Mouse (Mus musculus) embryonic facial prominence, embryonic 12.5 days (tissue): Measurements from ENCODE around the gene Thpo. TPM values are rescaled to one million over a fixed set of nuclear protein-coding genes. Genes with fewer than 3 reads are reported as not detected.
A peak's percentile ranks its signal among the peaks of the same experiment; 100 is the strongest.

Experiments used
- ATAC-seq: fragments of 200-750 bp; cut with Nextera tagmentation; 2 replicates; pipeline ENCODE4 v1.8.0; 2017; ENCODE audit not compliant: insufficient number of reproducible peaks, insufficient read depth, low FRiP score, low TSS enrichment
- H3K27ac ChIP-seq: fragments of 300-500 bp; sonication (generic); 2 replicates; pipeline ENCODE4 v1.5.1; 2016; ENCODE audit warnings: mild to moderate bottlenecking
- H3K27me3 ChIP-seq: fragments of 300-500 bp; sonication (generic); 2 replicates; pipeline ENCODE4 v1.6.1; 2016; ENCODE audit warnings: mild to moderate bottlenecking, moderate library complexity
- H3K36me3 ChIP-seq: fragments of 300-500 bp; sonication (generic); 2 replicates; pipeline ENCODE4 v1.6.1; 2016; ENCODE audit warnings: mild to moderate bottlenecking
- H3K4me1 ChIP-seq: fragments of 300-500 bp; sonication (generic); 2 replicates; pipeline ENCODE4 v1.6.1; 2016
- H3K4me2 ChIP-seq: fragments of 300-500 bp; sonication (generic); replicated peaks from 2 replicates; pipeline ENCODE4 v1.6.1; 2016; ENCODE audit warnings: mild to moderate bottlenecking, moderate library complexity
- H3K4me3 ChIP-seq: fragments of 300-500 bp; sonication (generic); 2 replicates; pipeline ENCODE4 v1.5.1; 2016; ENCODE audit warnings: mild to moderate bottlenecking
- H3K9ac ChIP-seq: fragments of 300-500 bp; sonication (generic); 2 replicates; pipeline ENCODE4 v1.6.1; 2016; ENCODE audit warnings: mild to moderate bottlenecking, moderate library complexity
- H3K9me3 ChIP-seq: fragments of 300-500 bp; sonication (generic); 2 replicates; pipeline ENCODE4 v1.6.1; 2016; ENCODE audit warnings: mild to moderate bottlenecking, moderate library complexity
- WGBS: fragments of 180-500 bp; shearing (Covaris S2); methylation state at CpG from one replicate; pipeline ENCODE4 v1.1.7; 2016; 5-methylcytosine and 5-hydroxymethylcytosine counted together
- polyA plus RNA-seq: library from polyadenylated mRNA; unstranded; fragments of >200 nt; fragmentation: Nextera tagmentation; extraction: Ambion mirVana; gene quantifications from 2 replicates; pipeline ENCODE4 v1.2.1, GENCODE M21; 2016

Gene Thpo
- polyA plus RNA-seq, 1 experiment from 2014 or later, result 0.96 TPM

- peaks cover 19% of the 10 kb centered on the region for H3K4me1 ChIP-seq
- H3K4me3 ChIP-seq, result no peak overlapping the region
- peaks cover 59% of the 10 kb centered on the region for H3K36me3 ChIP-seq
- no peak overlapping the region for H3K27ac ChIP-seq
- no peak for ATAC-seq
- no peak overlapping the region for H3K9ac ChIP-seq
- no peaks in the 10 kb centered on the region for H3K9me3 ChIP-seq
- WGBS, result 85% methylated on average over 4 of the region's 4 CpGs
- no peak overlapping the region for H3K4me2 ChIP-seq
- H3K27me3 ChIP-seq, result no peaks in the 10 kb centered on the region
Measured at GRCm38 (mm10) chr16:20710810-20711209, 23.5 kb downstream of the Thpo start.

GRCm38 (mm10) chr16:20710370-20710769 lies 23.9 kb downstream of the Thpo start:
- no peak overlapping the region for H3K4me3 ChIP-seq
- H3K27me3 ChIP-seq, result no peaks in the 10 kb centered on the region
- ATAC-seq, result no peak
- H3K27ac ChIP-seq, result no peak overlapping the region
- peaks cover 17% of the 10 kb centered on the region for H3K4me1 ChIP-seq
- no peak overlapping the region for H3K4me2 ChIP-seq
- WGBS, result 94% methylated on average over 11 of the region's 11 CpGs
- peaks cover 62% of the 10 kb centered on the region for H3K36me3 ChIP-seq
- no peaks in the 10 kb centered on the region for H3K9me3 ChIP-seq
- H3K9ac ChIP-seq, result no peak overlapping the region

- Histone ChIP-seq H3K9ac (no peak overlapping the region), H3K4me2 (no peak overlapping the region), H3K27ac (no peak overlapping the region), H3K36me3 (peaks cover 69% of the 10 kb centered on the region), H3K4me3 (no peak overlapping the region), H3K4me1 (peaks cover 5% of the 10 kb centered on the region), H3K27me3 (no peaks in the 10 kb centered on the region), H3K9me3 (no peaks in the 10 kb centered on the region)
- peak; percentile 37; the same call in 1 of the 2 replicates for ATAC-seq
- WGBS, result 78% methylated on average over 19 of the region's 19 CpGs
Measured at GRCm38 (mm10) chr16:20708939-20709734, 25.2 kb downstream of the Thpo start.

- WGBS, result 92% methylated on average over 21 of the region's 21 CpGs
- no peaks in the 10 kb centered on the region for H3K4me1 ChIP-seq
- H3K36me3 ChIP-seq, result peaks cover 68% of the 10 kb centered on the region
- no peak overlapping the region for H3K27ac ChIP-seq
- H3K9ac ChIP-seq, result no peak overlapping the region
- no peak overlapping the region for H3K4me3 ChIP-seq
- H3K27me3 ChIP-seq, result no peaks in the 10 kb centered on the region
- no peak for ATAC-seq
- no peaks in the 10 kb centered on the region for H3K9me3 ChIP-seq
- H3K4me2 ChIP-seq, result no peak overlapping the region
Measured at GRCm38 (mm10) chr16:20708220-20708938, 25.9 kb downstream of the Thpo start.

GRCm38 (mm10) chr16:20706407-20707055 lies 27.8 kb downstream of the Thpo start:
- WGBS, result 90% methylated on average over 2 of the region's 2 CpGs
- Histone ChIP-seq H3K27ac (no peak overlapping the region), H3K9me3 (no peaks in the 10 kb centered on the region), H3K27me3 (no peaks in the 10 kb centered on the region), H3K4me1 (peaks cover 13% of the 10 kb centered on the region), H3K4me2 (no peak overlapping the region), H3K9ac (no peak overlapping the region), H3K36me3 (peaks cover 56% of the 10 kb centered on the region), H3K4me3 (no peak overlapping the region)
- no peak for ATAC-seq

- peaks cover 49% of the 10 kb centered on the region for H3K36me3 ChIP-seq
Measured at GRCm38 (mm10) chr16:20705786-20706185, 28.5 kb downstream of the Thpo start.

GRCm38 (mm10) chr16:20703699-20704400 lies 30.5 kb downstream of the Thpo start:
- Histone ChIP-seq H3K4me3 (no peak overlapping the region), H3K4me1 (peaks cover 17% of the 10 kb centered on the region), H3K4me2 (no peak overlapping the region), H3K9ac (no peak overlapping the region), H3K27ac (no peak overlapping the region), H3K27me3 (no peaks in the 10 kb centered on the region), H3K36me3 (peaks cover 38% of the 10 kb centered on the region), H3K9me3 (no peaks in the 10 kb centered on the region)
- no peak for ATAC-seq
- 93% methylated on average over 6 of the region's 6 CpGs for WGBS

More at GRCm38 (mm10) chr16:20705786-20706185, 28.5 kb downstream of the Thpo start:
- no peak overlapping the region for H3K9ac ChIP-seq
- no peak overlapping the region for H3K27ac ChIP-seq
- 88% methylated on average over 3 of the region's 3 CpGs for WGBS
- no peaks in the 10 kb centered on the region for H3K27me3 ChIP-seq
- H3K4me1 ChIP-seq, result peaks cover 17% of the 10 kb centered on the region
- H3K9me3 ChIP-seq, result no peaks in the 10 kb centered on the region
- no peak overlapping the region for H3K4me2 ChIP-seq
- no peak for ATAC-seq
- no peak overlapping the region for H3K4me3 ChIP-seq

GRCm38 (mm10) chr16:20703071-20703470 lies 31.2 kb downstream of the Thpo start:
- Histone ChIP-seq H3K9ac (no peak overlapping the region), H3K27me3 (no peaks in the 10 kb centered on the region), H3K9me3 (no peaks in the 10 kb centered on the region), H3K27ac (no peak overlapping the region), H3K4me1 (peaks cover 17% of the 10 kb centered on the region), H3K4me2 (no peak overlapping the region), H3K4me3 (no peak overlapping the region), H3K36me3 (peaks cover 35% of the 10 kb centered on the region)
- 93% methylated on average over 10 of the region's 10 CpGs for WGBS
- ATAC-seq, result no peak

GRCm38 (mm10) chr16:20702522-20702893 lies 31.8 kb downstream of the Thpo start:
- Histone ChIP-seq H3K27me3 (no peaks in the 10 kb centered on the region), H3K36me3 (peaks cover 30% of the 10 kb centered on the region), H3K9me3 (no peaks in the 10 kb centered on the region), H3K4me1 (peaks cover 17% of the 10 kb centered on the region), H3K4me2 (peak overlapping the region; percentile 20), H3K4me3 (no peak overlapping the region), H3K9ac (peak overlapping the region; percentile 28; the same call in 1 of the 2 replicates), H3K27ac (peak overlapping the region; percentile 78)
- no peak; the same call in 1 of the 2 replicates for ATAC-seq
- WGBS, result 6% methylated on average over 8 of the region's 8 CpGs

GRCm38 (mm10) chr16:20701729-20702521 lies 32.4 kb downstream of the Thpo start:
- H3K9ac ChIP-seq, result peak overlapping the region; percentile 28; the same call in 1 of the 2 replicates
- H3K36me3 ChIP-seq, result peaks cover 25% of the 10 kb centered on the region
- H3K9me3 ChIP-seq, result no peaks in the 10 kb centered on the region
- ATAC-seq, result peak; percentile 47; the same call in 1 of the 2 replicates
- 8% methylated on average over 12 of the region's 12 CpGs for WGBS
- peaks cover 17% of the 10 kb centered on the region for H3K4me1 ChIP-seq
- no peak overlapping the region for H3K4me3 ChIP-seq
- H3K27me3 ChIP-seq, result no peaks in the 10 kb centered on the region
- peak overlapping the region; percentile 20 for H3K4me2 ChIP-seq
- peak overlapping the region; percentile 78 for H3K27ac ChIP-seq
